Mouse (Mus musculus) ES-E14 (cell line): ENCODE results near the gene Spata5. TPM values are rescaled to one million over a fixed set of nuclear protein-coding genes. Genes with fewer than 3 reads are reported as not detected.

ENCODE experiments used
- DNase-seq: peaks from one replicate; pipeline ENCODE4 v3.0.0-alpha.2; 2013; ENCODE audit warnings: low read depth, low spot score
- H3K27ac ChIP-seq: 2 replicates; pipeline ENCODE4 v1.5.1; 2012; ENCODE audit warnings: low read depth, mild to moderate bottlenecking, low read length, moderate library complexity, mixed read lengths; ENCODE audit not compliant: poor library complexity, insufficient read depth, severe bottlenecking
- H3K36me3 ChIP-seq: 2 replicates; pipeline ENCODE4 v1.6.1; 2012; ENCODE audit warnings: mild to moderate bottlenecking, low read length, moderate library complexity, mixed read lengths; ENCODE audit not compliant: control insufficient read depth, poor library complexity, insufficient read depth, severe bottlenecking
- H3K4me1 ChIP-seq, 2 experiments: fragments of 150-350 bp in 1 of 2; sonication (generic) in 1 of 2; 2 replicates each; pipeline ENCODE4 v1.6.1; 2012; ENCODE audit warnings: low read length in 2 of 2, mild to moderate bottlenecking in 1 of 2, mixed read lengths in 1 of 2; ENCODE audit not compliant: control insufficient read depth in 2 of 2, insufficient read depth in 2 of 2, poor library complexity in 1 of 2
- H3K4me3 ChIP-seq, 2 experiments: fragments of 150-350 bp in 1 of 2; sonication (generic) in 1 of 2; 2 replicates each; pipeline ENCODE4 v1.5.1; 2012; ENCODE audit warnings: low read length in 2 of 2, low read depth in 1 of 2, mild to moderate bottlenecking in 1 of 2, mixed read lengths in 1 of 2; ENCODE audit not compliant: insufficient read depth in 1 of 2, poor library complexity in 1 of 2, severe bottlenecking in 1 of 2
- H3K9ac ChIP-seq: 2 replicates; pipeline ENCODE4 v1.6.1; 2012; ENCODE audit warnings: low read depth, mild to moderate bottlenecking, low read length, mixed read lengths; ENCODE audit not compliant: poor library complexity, insufficient read depth, severe bottlenecking
- H3K9me3 ChIP-seq: fragments of 150-350 bp; sonication (generic); 2 replicates; pipeline ENCODE4 v1.6.1; 2012; ENCODE audit warnings: low read depth, mild to moderate bottlenecking, low read length; ENCODE audit not compliant: control insufficient read depth, insufficient read depth
- CHD2 ChIP-seq: IDR thresholded peaks from 2 replicates; pipeline ENCODE4 v1.6.1; 2014; ENCODE audit warnings: mild to moderate bottlenecking, low read depth, low read length, inconsistent platforms
- HCFC1 ChIP-seq: IDR thresholded peaks from 2 replicates; pipeline ENCODE4 v1.6.1; 2012; ENCODE audit warnings: low read length, inconsistent platforms, borderline replicate concordance; ENCODE audit not compliant: insufficient read depth
- MAFK ChIP-seq: IDR thresholded peaks from 2 replicates; pipeline ENCODE4 v1.6.1; 2014; ENCODE audit warnings: mild to moderate bottlenecking, low read depth, low read length, inconsistent platforms; ENCODE audit not compliant: insufficient read depth
- ZC3H11A ChIP-seq: IDR thresholded peaks from 2 replicates; pipeline ENCODE4 v1.6.1; 2012; ENCODE audit warnings: low read depth, mild to moderate bottlenecking, inconsistent platforms, low read length, borderline replicate concordance
- ZNF384 ChIP-seq: IDR thresholded peaks from 2 replicates; pipeline ENCODE4 v1.6.1; 2012; ENCODE audit warnings: low read depth, low read length, inconsistent platforms
- in situ Hi-C, 2 experiments: fragments of 600-800 bp; cut with MboI; formaldehyde crosslinking; loops; one replicate each; pipeline ENCODE4 v1.15.1; 2025; ENCODE audit warnings: low sequenced_read_pairs in 2 of 2, inconsistent platforms in 1 of 2; ENCODE audit not compliant: unreplicated experiment in 2 of 2
- total RNA-seq: library from RNA; depleted of rRNA; stranded (reverse); fragments of 300-350 nt; gene quantifications from 2 replicates; pipeline ENCODE4 v1.2.3, GENCODE M21; 2012

Spata5 gene
- total RNA-seq, 1 experiment = 54.3 TPM

- no peak for DNase-seq
Observed at GRCm38 (mm10) chr3:37550594-37550993, 130.9 kb downstream of the Spata5 start.

GRCm38 (mm10) chr3:37551486-37551885 is 131.8 kb downstream of the Spata5 start:
- H3K4me3 ChIP-seq = no peak overlapping the region
- no peak for DNase-seq

More at GRCm38 (mm10) chr3:37550594-37550993, 130.9 kb downstream of the Spata5 start:
- H3K4me1 ChIP-seq = no peaks in the 10 kb centered on the region
- H3K36me3 ChIP-seq = no peaks in the 10 kb centered on the region
- no peak for TF ChIP-seq ZC3H11A
- TF ChIP-seq MAFK = no peak
- in situ Hi-C loops = no loop called here
- H3K9me3 ChIP-seq = no peaks in the 10 kb centered on the region
- no peak overlapping the region for H3K9ac ChIP-seq
- H3K4me3 ChIP-seq = no peak overlapping the region
- H3K27ac ChIP-seq = no peak overlapping the region

GRCm38 (mm10) chr3:37552244-37552643 is 132.5 kb downstream of the Spata5 start:
- Histone ChIP-seq H3K9me3 (no peaks in the 10 kb centered on the region), H3K4me1 (no peaks in the 10 kb centered on the region), H3K27ac (no peak overlapping the region), H3K36me3 (0 out of 2 replicates have a peak, but pooled peaks cover 2% of the 10 kb centered on the region), H3K9ac (no peak overlapping the region), H3K4me3 (no peak overlapping the region)
- no peak for DNase-seq
- no peak for TF ChIP-seq ZNF384
- TF ChIP-seq ZC3H11A = no peak
- no peak for TF ChIP-seq MAFK
- no peak for TF ChIP-seq HCFC1
- TF ChIP-seq CHD2 = no peak
- in situ Hi-C loops = no loop called here

More at GRCm38 (mm10) chr3:37551486-37551885, 131.8 kb downstream of the Spata5 start:
- no peaks in the 10 kb centered on the region for H3K9me3 ChIP-seq
- no peaks in the 10 kb centered on the region for H3K4me1 ChIP-seq
- in situ Hi-C loops = no loop called here
- TF ChIP-seq MAFK (no peak), ZNF384 (no peak), ZC3H11A (no peak), HCFC1 (no peak), CHD2 (no peak)
- no peak overlapping the region for H3K27ac ChIP-seq
- H3K36me3 ChIP-seq = 0 out of 2 replicates have a peak, but pooled peaks cover 2% of the 10 kb centered on the region
- H3K9ac ChIP-seq = no peak overlapping the region

GRCm38 (mm10) chr3:37553371-37554033 is 133.8 kb downstream of the Spata5 start:
- Histone ChIP-seq H3K9ac (no peak overlapping the region), H3K4me3 (no peak overlapping the region), H3K27ac (no peak overlapping the region), H3K9me3 (no peaks in the 10 kb centered on the region), H3K36me3 (0 out of 2 replicates have a peak, but pooled peaks cover 2% of the 10 kb centered on the region), H3K4me1 (no peaks in the 10 kb centered on the region)
- no peak for DNase-seq
- in situ Hi-C loops = no loop called here
- TF ChIP-seq MAFK (no peak), ZC3H11A (no peak), ZNF384 (no peak), CHD2 (no peak)
